Comparison of ENCODE assay signal across 8 mouse cellular contexts in genomic region chr10:93833699-93834393, GRCm38 (mm10). TPM values are rescaled to one million over a fixed set of nuclear protein-coding genes. Genes with fewer than 3 reads are reported as not detected.
DNase-seq lines count a peak whose midpoint lies in the region; ATAC-seq lines count a peak whose summit lies in the region.

No protein-coding gene starts in this region.

- peaks cover 8% of the 10 kb centered on the region for H3K9me3 ChIP-seq in erythroblast, embryonic 14.5 days (ENCODE audit: control insufficient read depth, low read length)
- no peaks in the 10 kb centered on the region for H3K9me3 ChIP-seq in limb, embryonic 13.5 days
- H3K9me3 ChIP-seq in midbrain, embryonic 12.5 days, result no peaks in the 10 kb centered on the region

- H3K27ac ChIP-seq in limb, embryonic 13.5 days, result no peak overlapping the region
- peak overlapping the region; percentile 27 for H3K27ac ChIP-seq in midbrain, embryonic 12.5 days (replicated peaks)

- WGBS in limb, embryonic 13.5 days, result under 1% methylated on average over 72 of the region's 75 CpGs
- WGBS in midbrain, embryonic 12.5 days, result under 1% methylated on average over 72 of the region's 75 CpGs

- H3K4me2 ChIP-seq in limb, embryonic 13.5 days (replicated peaks), result peak overlapping the region; percentile 97
- peak overlapping the region; percentile 89 for H3K4me2 ChIP-seq in midbrain, embryonic 12.5 days (replicated peaks)

- peaks cover 13% of the 10 kb centered on the region for H3K4me1 ChIP-seq in erythroblast, embryonic 14.5 days (ENCODE audit: control insufficient read depth)
- H3K4me1 ChIP-seq in limb, embryonic 13.5 days, result peaks cover 25% of the 10 kb centered on the region
- peaks cover 21% of the 10 kb centered on the region for H3K4me1 ChIP-seq in midbrain, embryonic 12.5 days

- ATAC-seq in hematopoietic stem cell, adult 5-6 weeks (replicated peaks in 1 of 2; ENCODE audit: insufficient read depth in 1 of 2, low FRiP score in 2 of 2, low TSS enrichment in 1 of 2, low read depth in 1 of 2, poor library complexity in 2 of 2, severe bottlenecking in 2 of 2), result peak; percentile 65 to 85
- ATAC-seq in limb, embryonic 13.5 days (ENCODE audit: low FRiP score, low read depth), result peak; percentile 91
- ATAC-seq in midbrain, embryonic 12.5 days (ENCODE audit: low FRiP score, low read depth), result peak; percentile 94

- H3K9ac ChIP-seq in limb, embryonic 13.5 days, result peak overlapping the region; percentile 61
- peak overlapping the region; percentile 69 for H3K9ac ChIP-seq in midbrain, embryonic 12.5 days (replicated peaks)

- H3K27me3 ChIP-seq in erythroblast, embryonic 14.5 days (ENCODE audit: control insufficient read depth), result peaks cover 79% of the 10 kb centered on the region
- H3K27me3 ChIP-seq in limb, embryonic 13.5 days, result peaks cover 75% of the 10 kb centered on the region
- peaks cover 39% of the 10 kb centered on the region for H3K27me3 ChIP-seq in midbrain, embryonic 12.5 days

- no peaks in the 10 kb centered on the region for H3K36me3 ChIP-seq in erythroblast, embryonic 14.5 days (ENCODE audit: control insufficient read depth)
- no peaks in the 10 kb centered on the region for H3K36me3 ChIP-seq in limb, embryonic 13.5 days
- no peaks in the 10 kb centered on the region for H3K36me3 ChIP-seq in midbrain, embryonic 12.5 days

- peak; percentile 88 for DNase-seq in Muller cell, postnatal 12 days (ENCODE audit: inconsistent ontology term)
- DNase-seq in c-Kit-positive CD71-negative TER-119-negative erythroid progenitor cells, embryonic 14.5 days (ENCODE audit: low read depth), result peak; percentile 39
- DNase-seq in spleen, postnatal 4 days (ENCODE audit: low spot score in 2 of 2), result peak; percentile 84 to 90
- DNase-seq in left cerebral cortex, adult 9 months (ENCODE audit: low spot score in 2 of 2), result no peak

- H3K4me3 ChIP-seq in erythroblast, embryonic 14.5 days (replicated peaks), result peak overlapping the region; percentile 62
- peak overlapping the region; percentile 65 for H3K4me3 ChIP-seq in limb, embryonic 13.5 days
- peak overlapping the region; percentile 82 for H3K4me3 ChIP-seq in midbrain, embryonic 12.5 days

RNA-seq across cellular contexts. Expression of gene Usp44, which starts 2.5 kb away (rescaled TPM):
- polyA plus RNA-seq in erythroblast, embryonic 14.5 days (2012), result not detected in 2 replicates
- total RNA-seq in hematopoietic stem cell, adult 5-6 weeks (2017), result 0.69 and 1.8 TPM in 2 replicates
- polyA plus RNA-seq in limb, embryonic 13.5 days (2015; fragmentation: Nextera tagmentation; extraction: Ambion mirVana), result 0.88 and 1.2 TPM in 2 replicates
- 12.1 and 13.0 TPM in 2 replicates for polyA plus RNA-seq in midbrain, embryonic 12.5 days (2016; fragmentation: Nextera tagmentation; extraction: Ambion mirVana)

Comparison
In these comparisons a context has a peak if more than half of its experiments do, and no peak if none do; other contexts are left out.
1. DNase-seq: peak in Muller cell, postnatal 12 days (single experiment), c-Kit-positive CD71-negative TER-119-negative erythroid progenitor cells, embryonic 14.5 days (single experiment) and spleen, postnatal 4 days (2 of 2); none in left cerebral cortex, adult 9 months (0 of 2).
2. Peak in every context shown above with its lines, with median percentiles within 50 percentile points of each other: H3K4me3 ChIP-seq and ATAC-seq.